Mouse (Mus musculus): ENCODE results near the gene Comtd1. TPM values are rescaled to one million over a fixed set of nuclear protein-coding genes. Genes with fewer than 3 reads are reported as not detected.

The Comtd1 gene
- polyA plus RNA-seq, 1 experiment from 2014 or later, result 16.6 TPM

GRCm38 (mm10) chr14:21809418-21809817 lies 39.4 kb downstream of the Comtd1 start:
- Histone ChIP-seq H3K36me3 (replicated peaks) (no peaks in the 10 kb centered on the region), H3K4me1 (no peaks in the 10 kb centered on the region), H3K27ac (no peak overlapping the region), H3K27me3 (ENCODE audit: poor library complexity, severe bottlenecking) (no peaks in the 10 kb centered on the region), H3K4me3 (no peak overlapping the region), H3K9me3 (no peaks in the 10 kb centered on the region)
- DNase-seq (ENCODE audit: extremely low spot score, low spot score), result no peak
- WGBS, result 93% methylated on average over 2 of the region's 2 CpGs

- no peak for DNase-seq (ENCODE audit: extremely low spot score, low spot score)
- Histone ChIP-seq H3K4me3 (no peak overlapping the region), H3K27ac (no peak overlapping the region), H3K9me3 (no peaks in the 10 kb centered on the region), H3K36me3 (replicated peaks) (no peaks in the 10 kb centered on the region), H3K27me3 (ENCODE audit: poor library complexity, severe bottlenecking) (no peaks in the 10 kb centered on the region), H3K4me1 (no peaks in the 10 kb centered on the region)
- whole genome bisulfite sequencing, result 90% methylated on average over 8 of the region's 8 CpGs
Observed at GRCm38 (mm10) chr14:21808208-21808922, 40.4 kb downstream of the Comtd1 start.

GRCm38 (mm10) chr14:21806631-21807160 lies 42.1 kb downstream of the Comtd1 start:
- no peak overlapping the region for H3K4me3 ChIP-seq
- no peak for DNase-seq (ENCODE audit: extremely low spot score, low spot score)

GRCm38 (mm10) chr14:21806203-21806602 lies 42.6 kb downstream of the Comtd1 start:
- Histone ChIP-seq H3K4me3 (no peak overlapping the region), H3K9me3 (no peaks in the 10 kb centered on the region), H3K4me1 (no peaks in the 10 kb centered on the region), H3K36me3 (replicated peaks) (peaks cover 3% of the 10 kb centered on the region), H3K27ac (no peak overlapping the region), H3K27me3 (ENCODE audit: poor library complexity, severe bottlenecking) (no peaks in the 10 kb centered on the region)
- no peak for DNase-seq (ENCODE audit: extremely low spot score, low spot score)
- 94% methylated on average over 2 of the region's 2 CpGs for WGBS

More at GRCm38 (mm10) chr14:21806631-21807160, 42.1 kb downstream of the Comtd1 start:
- 89% methylated on average over 3 of the region's 3 CpGs for WGBS
- Histone ChIP-seq H3K9me3 (no peaks in the 10 kb centered on the region), H3K36me3 (replicated peaks) (peaks cover 3% of the 10 kb centered on the region), H3K27me3 (ENCODE audit: poor library complexity, severe bottlenecking) (no peaks in the 10 kb centered on the region), H3K27ac (no peak overlapping the region), H3K4me1 (no peaks in the 10 kb centered on the region)

GRCm38 (mm10) chr14:21802543-21803206 lies 46.1 kb downstream of the Comtd1 start:
- Histone ChIP-seq H3K36me3 (replicated peaks) (peaks cover 14% of the 10 kb centered on the region), H3K9me3 (no peaks in the 10 kb centered on the region), H3K4me1 (peaks cover 7% of the 10 kb centered on the region), H3K4me3 (no peak overlapping the region), H3K27me3 (ENCODE audit: poor library complexity, severe bottlenecking) (no peaks in the 10 kb centered on the region), H3K27ac (no peak overlapping the region)
- DNase-seq (ENCODE audit: extremely low spot score, low spot score), result no peak
- WGBS, result 95% methylated on average over 6 of the region's 6 CpGs

GRCm38 (mm10) chr14:21801624-21802023 lies 47.2 kb downstream of the Comtd1 start:
- Histone ChIP-seq H3K4me3 (no peak overlapping the region), H3K9me3 (no peaks in the 10 kb centered on the region), H3K27ac (no peak overlapping the region), H3K36me3 (replicated peaks) (peaks cover 14% of the 10 kb centered on the region), H3K27me3 (ENCODE audit: poor library complexity, severe bottlenecking) (no peaks in the 10 kb centered on the region), H3K4me1 (peaks cover 17% of the 10 kb centered on the region)
- no peak for DNase-seq (ENCODE audit: extremely low spot score, low spot score)
- 90% methylated on average over 7 of the region's 7 CpGs for WGBS

GRCm38 (mm10) chr14:21800641-21801040 lies 48.1 kb downstream of the Comtd1 start:
- no peaks in the 10 kb centered on the region for H3K9me3 ChIP-seq
- no peak overlapping the region for H3K27ac ChIP-seq
- no peak for DNase-seq (ENCODE audit: extremely low spot score, low spot score)
- WGBS, result 93% methylated on average over 4 of the region's 4 CpGs
- peaks cover 17% of the 10 kb centered on the region for H3K4me1 ChIP-seq
- peaks cover 14% of the 10 kb centered on the region for H3K36me3 ChIP-seq (replicated peaks)
- H3K4me3 ChIP-seq, result no peak overlapping the region
- H3K27me3 ChIP-seq (ENCODE audit: poor library complexity, severe bottlenecking), result no peaks in the 10 kb centered on the region

Other genes starting within 250 kb of the Comtd1 start
- not detected in 2 replicates for gene Dupd1, start 134.4 kb downstream of the Comtd1 start, polyA plus RNA-seq (2016; fragmentation: Nextera tagmentation; extraction: Ambion mirVana)
- 9.4 and 11.4 TPM in 2 replicates for gene Samd8, start 98.4 kb downstream of the Comtd1 start, polyA plus RNA-seq (2016; fragmentation: Nextera tagmentation; extraction: Ambion mirVana)
- gene Dusp13, start 97.8 kb downstream of the Comtd1 start, polyA plus RNA-seq (2016; fragmentation: Nextera tagmentation; extraction: Ambion mirVana), result not detected in 2 replicates
- gene Vdac2, start 23.7 kb downstream of the Comtd1 start, polyA plus RNA-seq (2016; fragmentation: Nextera tagmentation; extraction: Ambion mirVana), result 271 and 273 TPM in 2 replicates
- gene Zfp503, start 140.6 kb upstream of the Comtd1 start, polyA plus RNA-seq (2016; fragmentation: Nextera tagmentation; extraction: Ambion mirVana), result 7.6 and 8.6 TPM in 2 replicates
- 0.20 and 0.41 TPM in 2 replicates for gene Lrmda, start 170.7 kb upstream of the Comtd1 start, polyA plus RNA-seq (2016; fragmentation: Nextera tagmentation; extraction: Ambion mirVana)

All from forebrain, embryonic 10.5 days (tissue).